Mouse (Mus musculus) lung, postnatal 0 days (tissue): ENCODE data around the gene Ovca2.

Experiments
- CTCF ChIP-seq: IDR thresholded peaks from 2 replicates; pipeline ENCODE4 v1.5.1; 2016; ENCODE audit warnings: antibody characterized with exemption, mild to moderate bottlenecking
- EP300 ChIP-seq: IDR thresholded peaks from 2 replicates; pipeline ENCODE4 v1.6.1; 2016; ENCODE audit warnings: antibody characterized with exemption, mild to moderate bottlenecking, control low read depth

DNA sequence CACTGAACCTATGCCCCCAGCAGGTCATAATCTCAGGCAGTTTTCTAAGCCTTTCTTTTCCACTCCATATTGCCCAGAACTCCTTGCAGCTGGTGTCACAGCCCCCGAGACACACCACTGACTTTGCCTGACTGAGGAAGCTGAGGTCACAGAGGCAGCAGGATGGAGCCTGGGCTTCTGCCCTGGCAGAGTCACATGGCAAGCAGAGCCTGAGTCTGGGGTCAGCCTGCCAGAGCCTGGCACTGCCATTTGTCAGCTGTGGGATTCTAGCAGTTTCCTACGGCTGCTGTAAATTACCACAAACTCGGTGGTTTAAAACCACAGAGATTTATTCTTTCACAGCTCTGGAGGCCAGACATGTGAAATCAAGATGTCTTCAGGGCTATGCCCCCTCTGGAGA is 49.0 kb upstream of the Ovca2 start:
- no peak for TF ChIP-seq CTCF
- TF ChIP-seq EP300 = no peak
